Mouse (Mus musculus): Measurements from ENCODE around the gene Rabep2. TPM values are rescaled to one million over a fixed set of nuclear protein-coding genes. Genes with fewer than 3 reads are reported as not detected.

The Rabep2 gene
- polyA plus RNA-seq, 1 experiment from 2014 or later, result 26.0 TPM

GRCm38 (mm10) chr7:126466707-126467106 is 38.1 kb downstream of the Rabep2 start:
- Histone ChIP-seq H3K27ac (replicated peaks) (no peak overlapping the region), H3K27me3 (no peaks in the 10 kb centered on the region), H3K4me1 (no peaks in the 10 kb centered on the region), H3K36me3 (peaks cover 57% of the 10 kb centered on the region), H3K4me2 (replicated peaks) (no peak overlapping the region), H3K9me3 (no peaks in the 10 kb centered on the region), H3K9ac (replicated peaks) (no peak overlapping the region), H3K4me3 (no peak overlapping the region)
- 96% methylated on average over 5 of the region's 5 CpGs for WGBS
- ATAC-seq (ENCODE audit: low FRiP score, low read depth), result no peak

- 68% methylated on average over 5 of the region's 5 CpGs for WGBS
These were observed 38.7 kb downstream of the Rabep2 start for GRCm38 (mm10) chr7:126467271-126467670.

GRCm38 (mm10) chr7:126467834-126468627 is 39.5 kb downstream of the Rabep2 start:
- peaks cover 68% of the 10 kb centered on the region for H3K36me3 ChIP-seq

More at GRCm38 (mm10) chr7:126467271-126467670, 38.7 kb downstream of the Rabep2 start:
- no peak for ATAC-seq (ENCODE audit: low FRiP score, low read depth)
- Histone ChIP-seq H3K4me2 (replicated peaks) (no peak overlapping the region), H3K4me3 (no peak overlapping the region), H3K36me3 (peaks cover 63% of the 10 kb centered on the region), H3K27me3 (no peaks in the 10 kb centered on the region), H3K4me1 (no peaks in the 10 kb centered on the region), H3K9me3 (no peaks in the 10 kb centered on the region), H3K9ac (replicated peaks) (no peak overlapping the region), H3K27ac (replicated peaks) (no peak overlapping the region)

GRCm38 (mm10) chr7:126470077-126470476 is 41.5 kb downstream of the Rabep2 start:
- Histone ChIP-seq H3K4me3 (no peak overlapping the region), H3K9me3 (no peaks in the 10 kb centered on the region), H3K4me2 (replicated peaks) (no peak overlapping the region), H3K4me1 (peaks cover 17% of the 10 kb centered on the region), H3K27ac (replicated peaks) (no peak overlapping the region), H3K27me3 (no peaks in the 10 kb centered on the region), H3K36me3 (peaks cover 68% of the 10 kb centered on the region), H3K9ac (replicated peaks) (no peak overlapping the region)
- WGBS, result 90% methylated on average over 6 of the region's 6 CpGs
- no peak for ATAC-seq (ENCODE audit: low FRiP score, low read depth)

More at GRCm38 (mm10) chr7:126467834-126468627, 39.5 kb downstream of the Rabep2 start:
- Histone ChIP-seq H3K4me2 (replicated peaks) (no peak overlapping the region), H3K4me1 (peaks cover 2% of the 10 kb centered on the region; the same call in 1 of the 2 replicates), H3K4me3 (no peak overlapping the region), H3K9ac (replicated peaks) (no peak overlapping the region), H3K27me3 (no peaks in the 10 kb centered on the region), H3K27ac (replicated peaks) (no peak overlapping the region), H3K9me3 (no peaks in the 10 kb centered on the region)
- ATAC-seq (ENCODE audit: low FRiP score, low read depth), result no peak
- WGBS, result 93% methylated on average over 18 of the region's 18 CpGs

- Histone ChIP-seq H3K27ac (replicated peaks) (no peak overlapping the region), H3K4me2 (replicated peaks) (no peak overlapping the region), H3K4me1 (peaks cover 17% of the 10 kb centered on the region), H3K9ac (replicated peaks) (no peak overlapping the region), H3K9me3 (no peaks in the 10 kb centered on the region), H3K4me3 (no peak overlapping the region), H3K27me3 (no peaks in the 10 kb centered on the region), H3K36me3 (peaks cover 64% of the 10 kb centered on the region)
- 93% methylated on average over 5 of the region's 5 CpGs for WGBS
- no peak for ATAC-seq (ENCODE audit: low FRiP score, low read depth)
These were observed 42.8 kb downstream of the Rabep2 start for GRCm38 (mm10) chr7:126471361-126471760.

GRCm38 (mm10) chr7:126471853-126472252 is 43.3 kb downstream of the Rabep2 start:
- Histone ChIP-seq H3K9me3 (no peaks in the 10 kb centered on the region), H3K36me3 (peaks cover 59% of the 10 kb centered on the region), H3K4me3 (no peak overlapping the region), H3K9ac (replicated peaks) (no peak overlapping the region), H3K4me1 (peaks cover 17% of the 10 kb centered on the region), H3K27me3 (no peaks in the 10 kb centered on the region), H3K4me2 (replicated peaks) (no peak overlapping the region), H3K27ac (replicated peaks) (no peak overlapping the region)
- WGBS, result 77% methylated on average over 4 of the region's 4 CpGs
- no peak for ATAC-seq (ENCODE audit: low FRiP score, low read depth)

GRCm38 (mm10) chr7:126472306-126472705 is 43.7 kb downstream of the Rabep2 start:
- H3K9me3 ChIP-seq, result no peaks in the 10 kb centered on the region
- peaks cover 17% of the 10 kb centered on the region for H3K4me1 ChIP-seq
- H3K36me3 ChIP-seq, result peaks cover 55% of the 10 kb centered on the region
- ATAC-seq (ENCODE audit: low FRiP score, low read depth), result no peak
- H3K27me3 ChIP-seq, result no peaks in the 10 kb centered on the region
- no peak overlapping the region for H3K4me2 ChIP-seq (replicated peaks)
- H3K9ac ChIP-seq (replicated peaks), result no peak overlapping the region
- 91% methylated on average over 13 of the region's 13 CpGs for WGBS
- H3K27ac ChIP-seq (replicated peaks), result no peak overlapping the region
- no peak overlapping the region for H3K4me3 ChIP-seq

- H3K4me2 ChIP-seq (replicated peaks), result no peak overlapping the region
- H3K36me3 ChIP-seq, result peaks cover 51% of the 10 kb centered on the region
- no peak overlapping the region for H3K27ac ChIP-seq (replicated peaks)
- ATAC-seq (ENCODE audit: low FRiP score, low read depth), result no peak
- no peak overlapping the region for H3K4me3 ChIP-seq
- WGBS, result 91% methylated on average over 16 of the region's 16 CpGs
- H3K9me3 ChIP-seq, result no peaks in the 10 kb centered on the region
- no peak overlapping the region for H3K9ac ChIP-seq (replicated peaks)
- peaks cover 17% of the 10 kb centered on the region for H3K4me1 ChIP-seq
- H3K27me3 ChIP-seq, result no peaks in the 10 kb centered on the region
These were observed 44.2 kb downstream of the Rabep2 start for GRCm38 (mm10) chr7:126472713-126473112.

- Histone ChIP-seq H3K36me3 (peaks cover 42% of the 10 kb centered on the region), H3K27me3 (no peaks in the 10 kb centered on the region), H3K9ac (replicated peaks) (peak overlapping the region; percentile 96), H3K4me1 (peaks cover 17% of the 10 kb centered on the region), H3K27ac (replicated peaks) (no peak overlapping the region), H3K9me3 (no peaks in the 10 kb centered on the region), H3K4me2 (replicated peaks) (peak overlapping the region; percentile 98), H3K4me3 (peak overlapping the region; percentile 95)
- no peak for ATAC-seq (ENCODE audit: low FRiP score, low read depth)
- 90% methylated on average over 9 of the region's 9 CpGs for WGBS
These were observed 45.0 kb downstream of the Rabep2 start for GRCm38 (mm10) chr7:126473470-126474086.

GRCm38 (mm10) chr7:126474486-126474955 is 46.0 kb downstream of the Rabep2 start:
- Histone ChIP-seq H3K4me2 (replicated peaks) (peak overlapping the region; percentile 98), H3K4me1 (peaks cover 17% of the 10 kb centered on the region), H3K36me3 (peaks cover 33% of the 10 kb centered on the region), H3K4me3 (peak overlapping the region; percentile 95), H3K27me3 (no peaks in the 10 kb centered on the region), H3K27ac (replicated peaks) (peak overlapping the region; percentile 94), H3K9me3 (no peaks in the 10 kb centered on the region), H3K9ac (replicated peaks) (peak overlapping the region; percentile 96)
- peak; percentile 53 for ATAC-seq (ENCODE audit: low FRiP score, low read depth)
- WGBS, result 2% methylated on average over 27 of the region's 27 CpGs

- Histone ChIP-seq H3K4me2 (replicated peaks) (peak within 1 kb of the TSS; percentile 98), H3K27me3 (no peaks in the 10 kb centered on the region), H3K9me3 (no peaks in the 10 kb centered on the region), H3K36me3 (peaks cover 27% of the 10 kb centered on the region), H3K4me3 (peak within 1 kb of the TSS; percentile 95), H3K9ac (replicated peaks) (peak within 1 kb of the TSS; percentile 96), H3K27ac (replicated peaks) (peak within 1 kb of the TSS; percentile 94), H3K4me1 (peaks cover 17% of the 10 kb centered on the region)
- WGBS, result under 1% methylated on average over 53 of the region's 53 CpGs
- ATAC-seq (ENCODE audit: low FRiP score, low read depth), result peak; percentile 92
These were observed 46.5 kb downstream of the Rabep2 start, which contains the start of gene Sh2b1 for GRCm38 (mm10) chr7:126474993-126475581. Sh2b1 (minus strand) TSS chr7:126475424.

- 29% methylated on average over 5 of the region's 5 CpGs for WGBS
- Histone ChIP-seq H3K4me1 (peaks cover 2% of the 10 kb centered on the region; the same call in 1 of the 2 replicates), H3K27me3 (no peaks in the 10 kb centered on the region), H3K9ac (replicated peaks) (no peak overlapping the region), H3K9me3 (no peaks in the 10 kb centered on the region), H3K27ac (replicated peaks) (no peak overlapping the region), H3K4me3 (no peak overlapping the region), H3K4me2 (replicated peaks) (no peak overlapping the region), H3K36me3 (no peaks in the 10 kb centered on the region)
- no peak for ATAC-seq (ENCODE audit: low FRiP score, low read depth)
These were observed 53.1 kb downstream of the Rabep2 start for GRCm38 (mm10) chr7:126481699-126482098.
